Mouse (Mus musculus) ES-Bruce4 (cell line): ENCODE measurements around the gene Abca17. TPM values are rescaled to one million over a fixed set of nuclear protein-coding genes. Genes with fewer than 3 reads are reported as not detected.

Experiments
- H3K27ac ChIP-seq: 2 replicates; pipeline ENCODE4 v1.5.1; 2012; ENCODE audit warnings: low read length, inconsistent platforms; ENCODE audit not compliant: insufficient read depth
- H3K27me3 ChIP-seq: 2 replicates; pipeline ENCODE4 v1.6.1; 2012; ENCODE audit warnings: mild to moderate bottlenecking, low read length, inconsistent platforms; ENCODE audit not compliant: control insufficient read depth, poor library complexity, insufficient read depth, severe bottlenecking
- H3K36me3 ChIP-seq: 2 replicates; pipeline ENCODE4 v1.6.1; 2012; ENCODE audit warnings: inconsistent platforms, mild to moderate bottlenecking, low read length, moderate library complexity; ENCODE audit not compliant: control insufficient read depth, poor library complexity, insufficient read depth, severe bottlenecking
- H3K4me1 ChIP-seq: one replicate; pipeline ENCODE4 v1.8.1; 2011; ENCODE audit warnings: low read length; ENCODE audit not compliant: control insufficient read depth, insufficient read depth
- H3K4me3 ChIP-seq: 2 replicates; pipeline ENCODE4 v1.5.1; 2011; ENCODE audit warnings: low read depth, mild to moderate bottlenecking, low read length
- H3K9ac ChIP-seq: 2 replicates; pipeline ENCODE4 v1.6.1; 2012; ENCODE audit warnings: low read depth, mild to moderate bottlenecking, inconsistent platforms; ENCODE audit not compliant: poor library complexity, severe bottlenecking
- H3K9me3 ChIP-seq: replicated peaks from 2 replicates; pipeline ENCODE4 v1.6.1; 2012; ENCODE audit warnings: mild to moderate bottlenecking, low read length, inconsistent platforms; ENCODE audit not compliant: control insufficient read depth, poor library complexity, insufficient read depth, severe bottlenecking
- CTCF ChIP-seq: IDR thresholded peaks from one replicate; pipeline ENCODE4 v1.8.1; 2011; ENCODE audit warnings: low read depth, low read length
- EP300 ChIP-seq: IDR thresholded peaks from 2 replicates; pipeline ENCODE4 v1.6.1; 2011; ENCODE audit warnings: low read depth, low read length; ENCODE audit not compliant: insufficient read depth
- POLR2A ChIP-seq: IDR thresholded peaks from one replicate; pipeline ENCODE4 v1.8.1; 2011; ENCODE audit warnings: low read length; ENCODE audit not compliant: insufficient read depth
- polyA plus RNA-seq: library from polyadenylated mRNA; stranded (reverse); fragments of >200 nt; gene quantifications from 2 replicates; pipeline ENCODE4 v1.2.4, GENCODE M21; 2011; ENCODE audit warnings: low read depth; ENCODE audit not compliant: missing spikeins, insufficient read depth, insufficient read length

Gene Abca17
- polyA plus RNA-seq, 1 experiment, result not detected

GRCm38 (mm10) chr17:24327656-24328055 lies 23.2 kb downstream of the Abca17 start:
- Histone ChIP-seq H3K27me3 (no peaks in the 10 kb centered on the region), H3K4me3 (no peak overlapping the region), H3K9me3 (no peaks in the 10 kb centered on the region), H3K27ac (no peak overlapping the region), H3K4me1 (no peaks in the 10 kb centered on the region), H3K9ac (no peak overlapping the region), H3K36me3 (no peaks in the 10 kb centered on the region)
- TF ChIP-seq CTCF (no peak), POLR2A (no peak), EP300 (no peak)

DNA sequence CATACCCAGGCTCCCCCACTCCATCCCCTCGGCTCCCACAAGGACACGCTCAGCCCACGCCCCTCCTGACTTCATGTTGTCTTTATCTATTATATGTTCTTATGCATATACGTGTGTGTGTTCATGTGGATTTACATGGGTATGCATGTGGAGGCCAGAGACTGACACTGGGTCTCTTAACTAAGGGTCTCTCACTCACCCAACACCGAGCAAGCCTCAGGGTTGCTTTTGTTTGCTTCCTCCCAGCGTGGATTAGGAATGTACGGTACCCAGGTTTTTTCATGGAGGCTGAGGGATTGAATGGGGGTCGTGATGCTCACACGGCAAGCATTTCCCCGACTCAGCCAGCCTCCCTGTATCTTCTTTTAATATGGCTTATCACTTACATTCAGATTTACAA lies 25.8 kb downstream of the Abca17 start:
- no peaks in the 10 kb centered on the region for H3K4me1 ChIP-seq
- H3K9me3 ChIP-seq, result no peaks in the 10 kb centered on the region; the same call in 1 of the 2 replicates
- H3K36me3 ChIP-seq, result no peaks in the 10 kb centered on the region
- no peaks in the 10 kb centered on the region for H3K27me3 ChIP-seq
- no peak overlapping the region for H3K9ac ChIP-seq
- no peak for TF ChIP-seq CTCF
- no peak for TF ChIP-seq POLR2A
- TF ChIP-seq EP300, result no peak
- H3K27ac ChIP-seq, result no peak overlapping the region
- H3K4me3 ChIP-seq, result no peak overlapping the region

- Histone ChIP-seq H3K27ac (no peak overlapping the region), H3K9me3 (no peaks in the 10 kb centered on the region; the same call in none of the 2 replicates), H3K4me3 (no peak overlapping the region), H3K4me1 (no peaks in the 10 kb centered on the region), H3K9ac (no peak overlapping the region), H3K27me3 (no peaks in the 10 kb centered on the region; the same call in 1 of the 2 replicates), H3K36me3 (no peaks in the 10 kb centered on the region)
- TF ChIP-seq CTCF (no peak), POLR2A (no peak), EP300 (no peak)
Observed at GRCm38 (mm10) chr17:24320826-24321225, 30.0 kb downstream of the Abca17 start.

GRCm38 (mm10) chr17:24307500-24307899 lies 43.4 kb downstream of the Abca17 start:
- TF ChIP-seq CTCF (peak; percentile 69), POLR2A (no peak), EP300 (no peak)
- Histone ChIP-seq H3K9me3 (no peaks in the 10 kb centered on the region), H3K4me1 (no peaks in the 10 kb centered on the region), H3K27ac (no peak overlapping the region), H3K27me3 (no peaks in the 10 kb centered on the region), H3K9ac (no peak overlapping the region), H3K36me3 (no peaks in the 10 kb centered on the region), H3K4me3 (no peak overlapping the region)

DNA sequence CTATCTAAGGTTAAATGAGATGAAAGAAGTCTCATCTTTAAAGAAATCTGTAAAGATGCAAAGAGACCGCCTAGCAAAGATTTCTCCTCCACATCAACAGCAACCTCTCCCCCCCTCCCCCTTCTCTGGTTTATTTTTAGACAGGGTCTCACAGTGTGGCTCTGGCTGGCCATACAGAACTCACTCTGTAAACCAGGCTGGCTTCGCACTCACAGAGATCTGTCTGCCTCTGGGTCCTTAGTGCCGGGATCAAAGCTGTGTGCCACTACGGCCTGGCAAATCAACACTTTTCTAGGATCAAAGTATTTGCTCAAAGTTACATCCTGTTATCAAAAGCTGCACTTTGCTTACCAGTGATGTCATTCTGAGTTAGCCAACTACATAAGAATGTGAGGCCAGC lies 50.2 kb downstream of the Abca17 start:
- H3K27me3 ChIP-seq, result no peaks in the 10 kb centered on the region
- no peak overlapping the region for H3K4me3 ChIP-seq
- H3K27ac ChIP-seq, result no peak overlapping the region
- no peak for TF ChIP-seq POLR2A
- TF ChIP-seq CTCF, result no peak
- no peak for TF ChIP-seq EP300
- no peaks in the 10 kb centered on the region for H3K9me3 ChIP-seq
- no peak overlapping the region for H3K9ac ChIP-seq
- no peaks in the 10 kb centered on the region for H3K36me3 ChIP-seq
- no peaks in the 10 kb centered on the region for H3K4me1 ChIP-seq

- H3K4me1 ChIP-seq, result no peaks in the 10 kb centered on the region
- no peak overlapping the region for H3K9ac ChIP-seq
- no peak overlapping the region for H3K4me3 ChIP-seq
- H3K9me3 ChIP-seq, result no peaks in the 10 kb centered on the region
- TF ChIP-seq EP300 (no peak), POLR2A (no peak), CTCF (no peak)
- no peaks in the 10 kb centered on the region for H3K27me3 ChIP-seq
- no peak overlapping the region for H3K27ac ChIP-seq
- H3K36me3 ChIP-seq, result no peaks in the 10 kb centered on the region
Observed at GRCm38 (mm10) chr17:24289338-24289737, 61.5 kb downstream of the Abca17 start.
